Mouse (Mus musculus) testis, adult 2 months (tissue): ENCODE data around the gene Plin4.

Source experiments
- CTCF ChIP-seq: fragments of 200-500 bp; IDR thresholded peaks from 2 replicates; pipeline ENCODE4 v1.5.1; 2012; ENCODE audit warnings: low read depth, mild to moderate bottlenecking, inconsistent platforms, low read length, moderate library complexity; ENCODE audit not compliant: control insufficient read depth, insufficient read depth, insufficient replicate concordance
- POLR2A ChIP-seq: fragments of 200-500 bp; IDR thresholded peaks from 2 replicates; pipeline ENCODE4 v1.6.1; 2012; ENCODE audit warnings: low read depth, mild to moderate bottlenecking, inconsistent platforms, low read length, moderate library complexity; ENCODE audit not compliant: control insufficient read depth

DNA sequence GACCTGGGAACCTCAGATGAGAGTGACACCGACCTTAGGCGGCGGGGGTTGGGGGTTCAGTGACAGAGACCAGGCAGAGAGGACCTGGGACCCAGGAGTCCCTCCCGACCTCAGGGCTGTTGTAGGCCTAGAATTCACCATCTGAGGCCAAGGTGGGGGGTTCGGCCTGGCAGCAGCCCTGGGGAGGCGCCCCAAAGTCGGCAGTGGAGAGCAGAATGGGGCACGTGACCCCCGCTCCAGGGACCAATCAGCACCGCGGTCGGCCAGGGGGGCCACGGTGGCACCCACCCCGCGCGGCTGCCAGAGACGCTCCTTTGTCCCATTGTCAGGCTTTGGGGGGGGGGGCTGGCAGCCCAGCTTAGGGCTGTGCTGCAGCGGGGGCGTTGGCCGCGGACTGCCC is 29.8 kb upstream of the Plin4 start:
- TF ChIP-seq CTCF, result no peak
- no peak for TF ChIP-seq POLR2A
